Mouse (Mus musculus) adrenal gland, postnatal 4 days (tissue): ENCODE data around the gene Mup1. TPM values are rescaled to one million over a fixed set of nuclear protein-coding genes. Genes with fewer than 3 reads are reported as not detected.
"Not testable (repeated sequence)": the region's sequence is repeated elsewhere in the genome, so short reads cannot be mapped to it uniquely, and the experiment has no call there.

Experiments used
- DNase-seq, 2 experiments: peaks; one replicate each; pipeline ENCODE4 v3.0.0; 2021 to 2022; ENCODE audit warnings: low spot score in 2 of 2, mixed read lengths in 2 of 2
- long read RNA-seq, 2 experiments: library from polyadenylated mRNA; stranded (forward); transcript quantifications; one replicate each; pipeline ENCODE4 v2.0.0; 2021
- total RNA-seq, 2 experiments: library from RNA; stranded (reverse); gene quantifications; 2 replicates each; pipeline ENCODE4 v1.2.3; 2021

Mup1 gene
- not detected for total RNA-seq
- long read RNA-seq, experiment 1: 0 reads
- long read RNA-seq, experiment 2: 0 reads

- not testable (repeated sequence) for DNase-seq
These were observed at the start of gene Mup1 for GRCm38 (mm10) chr4:60501860-60502259. Mup1 (minus strand) TSS chr4:60501960.

Other genes starting within 250 kb of the Mup1 start
- gene Mup9, start 80.0 kb downstream of the Mup1 start, total RNA-seq: not detected
- gene Mup10, start 80.2 kb upstream of the Mup1 start, total RNA-seq: not detected
- gene Mup11, start 160.5 kb upstream of the Mup1 start, total RNA-seq: not detected
- gene Mup12, start 239.4 kb upstream of the Mup1 start, total RNA-seq: not detected